ENCODE assay signal across 1 mouse cellular context in the genomic region with DNA sequence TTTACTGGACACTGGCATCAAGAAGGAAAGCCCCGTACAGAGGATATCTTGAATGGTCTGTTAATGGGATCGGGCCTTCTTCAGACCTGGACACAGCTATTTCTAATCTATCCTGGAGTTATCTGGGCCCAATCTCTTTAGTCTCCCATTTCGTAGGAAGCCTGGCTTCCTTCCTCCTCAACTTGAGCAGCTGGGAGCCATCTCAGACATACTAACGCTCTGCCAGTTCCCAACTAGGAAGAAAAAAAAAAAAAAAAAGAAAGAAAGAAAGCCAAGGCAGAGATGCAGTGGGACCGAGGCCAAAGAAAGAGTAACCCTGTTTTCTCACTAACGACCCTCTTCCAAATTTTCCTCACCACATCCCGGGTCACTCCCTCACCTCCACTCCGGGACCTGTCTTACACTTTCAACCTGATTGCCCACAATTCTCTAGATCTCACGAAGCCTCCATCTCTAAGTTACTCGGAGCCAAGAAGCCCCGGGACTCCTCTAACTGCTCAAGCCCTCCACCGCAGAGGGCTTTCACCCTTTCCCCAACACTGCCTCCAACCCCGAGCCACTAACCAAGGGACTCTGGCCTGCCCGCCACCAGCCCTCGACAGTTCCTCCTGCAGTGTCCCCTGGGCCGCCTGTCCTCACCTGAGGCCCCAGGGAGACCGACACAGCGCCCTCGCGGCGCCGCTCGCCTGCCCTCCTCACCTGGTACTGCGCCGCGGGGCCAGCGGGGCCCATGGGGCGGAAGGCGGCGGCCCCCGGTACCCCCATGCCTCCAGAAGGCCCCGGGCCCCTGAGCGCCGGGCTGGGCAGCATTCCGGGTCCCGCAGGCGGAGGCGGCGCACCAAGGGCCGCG.
TF ChIP-seq lines count a peak whose summit lies in the region.

No protein-coding gene starts in this region.

TF ChIP-seq in MEL, 35 proteins besides CTCF, POLR2A, EP300 and RAD21:
- no peak for TF ChIP-seq RCOR1 (IDR thresholded peaks at IDR 0.05; ENCODE audit: low read depth, low read length)
- TF ChIP-seq UBTF (IDR thresholded peaks at IDR 0.05; ENCODE audit: borderline replicate concordance, insufficient read depth, low read depth, low read length): 0 out of 2 replicates have a peak, but pooled peaks have one; percentile 12
- TF ChIP-seq MAZ (IDR thresholded peaks at IDR 0.05; ENCODE audit: low read depth, low read length): no peak
- no peak for TF ChIP-seq MYB (IDR thresholded peaks at IDR 0.05; ENCODE audit: low read depth, low read length)
- TF ChIP-seq MXI1 (IDR thresholded peaks at IDR 0.05; ENCODE audit: low read depth, low read length): no peak
- TF ChIP-seq BHLHE40 (IDR thresholded peaks at IDR 0.05; ENCODE audit: borderline replicate concordance, low read depth, low read length): no peak
- peak; percentile 80 for TF ChIP-seq ZNF384 (IDR thresholded peaks at IDR 0.05; ENCODE audit: low read depth, low read length)
- TF ChIP-seq ETS1 (IDR thresholded peaks at IDR 0.05; ENCODE audit: low read depth, low read length): 0 out of 2 replicates have a peak, but pooled peaks have one; percentile 11
- TF ChIP-seq POLR2AphosphoS5 (IDR thresholded peaks at IDR 0.05; ENCODE audit: borderline replicate concordance, low read depth, low read length): no peak
- TF ChIP-seq SMC3 (IDR thresholded peaks at IDR 0.05; ENCODE audit: low read depth, low read length): no peak
- TF ChIP-seq JUND (IDR thresholded peaks at IDR 0.05; ENCODE audit: low read depth, low read length): no peak
- peak; percentile 54 for TF ChIP-seq MAX (IDR thresholded peaks at IDR 0.05; ENCODE audit: low read length)
- TF ChIP-seq HCFC1 (IDR thresholded peaks at IDR 0.05; ENCODE audit: low read depth, low read length): no peak
- TF ChIP-seq USF2 (IDR thresholded peaks at IDR 0.05; ENCODE audit: borderline replicate concordance in 1 of 2, insufficient read depth in 1 of 2, low read depth in 1 of 2, low read length in 2 of 2): no peak
- no peak for TF ChIP-seq ZKSCAN1 (IDR thresholded peaks at IDR 0.05; ENCODE audit: low read depth, low read length)
- no peak for TF ChIP-seq USF1 (IDR thresholded peaks at IDR 0.05; ENCODE audit: low read depth, low read length)
- TF ChIP-seq TAL1 (IDR thresholded peaks at IDR 0.05; ENCODE audit: low read length): no peak
- no peak for TF ChIP-seq KAT2A (conservative IDR thresholded peaks at IDR 0.05; ENCODE audit: low read depth, low read length)
- no peak for TF ChIP-seq TCF12 (IDR thresholded peaks at IDR 0.05; ENCODE audit: low read depth, low read length)
- TF ChIP-seq GATA1 (IDR thresholded peaks at IDR 0.05; ENCODE audit: low read depth, low read length): peak; percentile 53
- 0 out of 2 replicates have a peak, but pooled peaks have one; percentile 7 for TF ChIP-seq MYC (IDR thresholded peaks at IDR 0.05; ENCODE audit: low read depth, low read length)
- no peak for TF ChIP-seq ELF1 (IDR thresholded peaks at IDR 0.05; ENCODE audit: low read depth, low read length)
- TF ChIP-seq TBP (IDR thresholded peaks at IDR 0.05; ENCODE audit: low read depth, low read length): peak; percentile 49; the same call in 1 of the 2 replicates
- no peak for TF ChIP-seq CHD2 (IDR thresholded peaks at IDR 0.05; ENCODE audit: low read length)
- no peak for TF ChIP-seq MAFK (IDR thresholded peaks at IDR 0.05; ENCODE audit: borderline replicate concordance, low read depth, low read length)
- TF ChIP-seq POLR2AphosphoS2 (IDR thresholded peaks at IDR 0.05; ENCODE audit: low read length): no peak
- TF ChIP-seq ZMIZ1 (IDR thresholded peaks at IDR 0.05; ENCODE audit: low read depth, low read length): no peak
- no peak for TF ChIP-seq ZC3H11A (IDR thresholded peaks at IDR 0.05; ENCODE audit: low read depth, low read length)
- TF ChIP-seq SIN3A (IDR thresholded peaks at IDR 0.05; ENCODE audit: low read length): no peak; the same call in 1 of the 2 replicates
- TF ChIP-seq NRF1 (IDR thresholded peaks at IDR 0.05; ENCODE audit: insufficient read depth, low read depth, low read length, poor library complexity, severe bottlenecking): no peak
- TF ChIP-seq E2F4 (IDR thresholded peaks at IDR 0.05; ENCODE audit: borderline replicate concordance, low read depth, low read length): no peak
- peak; percentile 77; the same call in 1 of the 2 replicates for TF ChIP-seq CHD1 (IDR thresholded peaks at IDR 0.05; ENCODE audit: low read depth, low read length)
- no peak for TF ChIP-seq GABPA (IDR thresholded peaks at IDR 0.05; ENCODE audit: low read depth, low read length)
- no peak for TF ChIP-seq MEF2A (IDR thresholded peaks at IDR 0.05; ENCODE audit: extremely low read depth, insufficient replicate concordance, low read depth, low read length, poor library complexity, severe bottlenecking)
- TF ChIP-seq NELFE (IDR thresholded peaks at IDR 0.05; ENCODE audit: low read depth, low read length): peak; percentile 11
